ENCODE assay signal across 8 mouse cellular contexts in genomic region chr2:32096122-32096420, GRCm38 (mm10). TPM values are rescaled to one million over a fixed set of nuclear protein-coding genes. Genes with fewer than 3 reads are reported as not detected.
DNase-seq lines count a peak whose midpoint lies in the region; ATAC-seq and TF ChIP-seq lines count a peak whose summit lies in the region.

No protein-coding gene starts in this region.

- TF ChIP-seq CTCF in layer of hippocampus, adult 2 months (conservative IDR thresholded peaks at IDR 0.05): no peak

- no peak for DNase-seq in layer of hippocampus, adult 2 months (ENCODE audit: low spot score in 2 of 2)
- DNase-seq in layer of hippocampus, postnatal 36 days: no peak
- no peak for DNase-seq in embryonic facial prominence, embryonic 10.5 days (ENCODE audit: low spot score)
- DNase-seq in intestine, embryonic 14.5 days (ENCODE audit: low spot score): no peak
- no peak for DNase-seq in layer of hippocampus, adult 18-20 months (ENCODE audit: low spot score in 2 of 2)
- no peak for DNase-seq in adrenal gland, postnatal 36 days
- DNase-seq in layer of hippocampus, postnatal 10 days (ENCODE audit: low spot score in 2 of 2): no peak

- H3K4me2 ChIP-seq in intestine, embryonic 14.5 days (ENCODE audit: low read length): peak overlapping the region; percentile 52
- peak overlapping the region; percentile 89 for H3K4me2 ChIP-seq in neural tube, embryonic 13.5 days

- peaks cover 17% of the 10 kb centered on the region for H3K4me1 ChIP-seq in embryonic facial prominence, embryonic 10.5 days
- H3K4me1 ChIP-seq in intestine, embryonic 14.5 days (replicated peaks; ENCODE audit: control insufficient read depth, insufficient read depth, low read length): peaks cover 8% of the 10 kb centered on the region; the same call in 1 of the 2 replicates
- H3K4me1 ChIP-seq in neural tube, embryonic 13.5 days (replicated peaks): peaks cover 28% of the 10 kb centered on the region

- peak overlapping the region; percentile 69 for H3K4me3 ChIP-seq in layer of hippocampus, adult 2 months
- peak overlapping the region; percentile 43 for H3K4me3 ChIP-seq in embryonic facial prominence, embryonic 10.5 days
- peak overlapping the region; percentile 27 for H3K4me3 ChIP-seq in intestine, embryonic 14.5 days (ENCODE audit: low read depth, low read length)
- peak overlapping the region; percentile 49 for H3K4me3 ChIP-seq in neural tube, embryonic 13.5 days

- no peaks in the 10 kb centered on the region; the same call in 1 of the 2 replicates for H3K36me3 ChIP-seq in embryonic facial prominence, embryonic 10.5 days (replicated peaks)
- H3K36me3 ChIP-seq in intestine, embryonic 14.5 days (ENCODE audit: control insufficient read depth, insufficient read depth, low read length): no peaks in the 10 kb centered on the region
- H3K36me3 ChIP-seq in neural tube, embryonic 13.5 days: peaks cover 26% of the 10 kb centered on the region

- ATAC-seq in intestine, embryonic 14.5 days (replicated peaks; ENCODE audit: low FRiP score, low TSS enrichment, low read depth): no peak
- peak; percentile 24; the same call in 1 of the 2 replicates for ATAC-seq in neural tube, embryonic 13.5 days (ENCODE audit: low read depth)

- H3K27ac ChIP-seq in layer of hippocampus, adult 2 months: peak overlapping the region; percentile 94
- H3K27ac ChIP-seq in embryonic facial prominence, embryonic 10.5 days (replicated peaks): peak overlapping the region; percentile 75
- no peak overlapping the region for H3K27ac ChIP-seq in intestine, embryonic 14.5 days (ENCODE audit: low read depth)
- peak overlapping the region; percentile 88 for H3K27ac ChIP-seq in neural tube, embryonic 13.5 days (replicated peaks)

- 0 out of 2 replicates have a peak, but pooled peaks cover 4% of the 10 kb centered on the region for H3K27me3 ChIP-seq in embryonic facial prominence, embryonic 10.5 days (replicated peaks; ENCODE audit: low read depth, poor library complexity, severe bottlenecking)
- H3K27me3 ChIP-seq in intestine, embryonic 14.5 days (replicated peaks; ENCODE audit: control insufficient read depth, insufficient read depth, low read length): no peaks in the 10 kb centered on the region
- H3K27me3 ChIP-seq in neural tube, embryonic 13.5 days: no peaks in the 10 kb centered on the region

- peak overlapping the region; percentile 28 for H3K9ac ChIP-seq in intestine, embryonic 14.5 days (ENCODE audit: low read length)
- peak overlapping the region; percentile 83 for H3K9ac ChIP-seq in neural tube, embryonic 13.5 days

- 0 out of 2 replicates have a peak, but pooled peaks cover 2% of the 10 kb centered on the region for H3K9me3 ChIP-seq in embryonic facial prominence, embryonic 10.5 days
- H3K9me3 ChIP-seq in intestine, embryonic 14.5 days (ENCODE audit: control insufficient read depth, low read length): no peaks in the 10 kb centered on the region
- H3K9me3 ChIP-seq in neural tube, embryonic 13.5 days: no peaks in the 10 kb centered on the region

- 86% methylated on average over 10 of the region's 10 CpGs for WGBS in embryonic facial prominence, embryonic 10.5 days
- WGBS in intestine, embryonic 14.5 days: 80% methylated on average over 10 of the region's 10 CpGs
- 83% methylated on average over 10 of the region's 10 CpGs for WGBS in neural tube, embryonic 13.5 days

RNA-seq across cellular contexts. Expression of gene Plpp7, which starts 0.7 kb away (rescaled TPM):
- 10 to 100 TPM; 20.2 to 21.8 TPM for total RNA-seq in layer of hippocampus, adult 2 months (2021)
- 10 to 100 TPM; 23.2 to 24.9 TPM for total RNA-seq in layer of hippocampus, postnatal 36 days (2021)
- 4.7 and 5.7 TPM in 2 replicates for polyA plus RNA-seq in embryonic facial prominence, embryonic 10.5 days (2016; fragmentation: Nextera tagmentation; extraction: Ambion mirVana)
- 4.2 and 4.8 TPM in 2 replicates for polyA plus RNA-seq in intestine, embryonic 14.5 days (2014; fragmentation: Nextera tagmentation; extraction: Ambion mirVana)
- polyA plus RNA-seq in neural tube, embryonic 13.5 days (2015; fragmentation: Nextera tagmentation; extraction: Ambion mirVana): 22.6 and 24.1 TPM in 2 replicates
- total RNA-seq in layer of hippocampus, adult 18-20 months (2021): 10 to 100 TPM; 24.1 to 26.1 TPM
- 1 to 10 TPM; 3.5 to 5.3 TPM for total RNA-seq in adrenal gland, postnatal 36 days (2021)
- total RNA-seq in layer of hippocampus, postnatal 10 days (2021): 10 to 100 TPM; 17.7 to 19.0 TPM

RNA-seq across cellular contexts. Expression of gene Fam78a, which starts 11.4 kb away (rescaled TPM):
- total RNA-seq in layer of hippocampus, adult 2 months (2021): 1 to 10 TPM; 3.6 to 6.0 TPM
- total RNA-seq in layer of hippocampus, postnatal 36 days (2021): 1 to 10 TPM; 4.5 to 5.3 TPM
- 1.8 and 2.2 TPM in 2 replicates for polyA plus RNA-seq in embryonic facial prominence, embryonic 10.5 days (2016; fragmentation: Nextera tagmentation; extraction: Ambion mirVana)
- 1.5 and 1.7 TPM in 2 replicates for polyA plus RNA-seq in intestine, embryonic 14.5 days (2014; fragmentation: Nextera tagmentation; extraction: Ambion mirVana)
- 0.88 and 1.2 TPM in 2 replicates for polyA plus RNA-seq in neural tube, embryonic 13.5 days (2015; fragmentation: Nextera tagmentation; extraction: Ambion mirVana)
- 1 to 10 TPM; 4.1 to 5.5 TPM for total RNA-seq in layer of hippocampus, adult 18-20 months (2021)
- 1 to 10 TPM in 1 of 2 experiments, under 1 TPM in 1; 0.89 to 4.2 TPM for total RNA-seq in adrenal gland, postnatal 36 days (2021)
- 1 to 10 TPM; 2.3 to 2.6 TPM for total RNA-seq in layer of hippocampus, postnatal 10 days (2021)

RNA-seq across cellular contexts. Expression of gene Prrc2b, which starts 54.8 kb away (rescaled TPM):
- 100 to 1,000 TPM; 288 to 305 TPM for total RNA-seq in layer of hippocampus, adult 2 months (2021)
- total RNA-seq in layer of hippocampus, postnatal 36 days (2021): 100 to 1,000 TPM; 271 to 276 TPM
- 60.0 and 69.9 TPM in 2 replicates for polyA plus RNA-seq in embryonic facial prominence, embryonic 10.5 days (2016; fragmentation: Nextera tagmentation; extraction: Ambion mirVana)
- 48.4 and 52.8 TPM in 2 replicates for polyA plus RNA-seq in intestine, embryonic 14.5 days (2014; fragmentation: Nextera tagmentation; extraction: Ambion mirVana)
- 61.6 and 69.8 TPM in 2 replicates for polyA plus RNA-seq in neural tube, embryonic 13.5 days (2015; fragmentation: Nextera tagmentation; extraction: Ambion mirVana)
- total RNA-seq in layer of hippocampus, adult 18-20 months (2021): 100 to 1,000 TPM; 293 to 298 TPM
- total RNA-seq in adrenal gland, postnatal 36 days (2021): 100 to 1,000 TPM in 1 of 2 experiments, 10 to 100 TPM in 1; 99.3 to 119 TPM
- 100 to 1,000 TPM; 272 to 279 TPM for total RNA-seq in layer of hippocampus, postnatal 10 days (2021)
